In the genomic region with DNA sequence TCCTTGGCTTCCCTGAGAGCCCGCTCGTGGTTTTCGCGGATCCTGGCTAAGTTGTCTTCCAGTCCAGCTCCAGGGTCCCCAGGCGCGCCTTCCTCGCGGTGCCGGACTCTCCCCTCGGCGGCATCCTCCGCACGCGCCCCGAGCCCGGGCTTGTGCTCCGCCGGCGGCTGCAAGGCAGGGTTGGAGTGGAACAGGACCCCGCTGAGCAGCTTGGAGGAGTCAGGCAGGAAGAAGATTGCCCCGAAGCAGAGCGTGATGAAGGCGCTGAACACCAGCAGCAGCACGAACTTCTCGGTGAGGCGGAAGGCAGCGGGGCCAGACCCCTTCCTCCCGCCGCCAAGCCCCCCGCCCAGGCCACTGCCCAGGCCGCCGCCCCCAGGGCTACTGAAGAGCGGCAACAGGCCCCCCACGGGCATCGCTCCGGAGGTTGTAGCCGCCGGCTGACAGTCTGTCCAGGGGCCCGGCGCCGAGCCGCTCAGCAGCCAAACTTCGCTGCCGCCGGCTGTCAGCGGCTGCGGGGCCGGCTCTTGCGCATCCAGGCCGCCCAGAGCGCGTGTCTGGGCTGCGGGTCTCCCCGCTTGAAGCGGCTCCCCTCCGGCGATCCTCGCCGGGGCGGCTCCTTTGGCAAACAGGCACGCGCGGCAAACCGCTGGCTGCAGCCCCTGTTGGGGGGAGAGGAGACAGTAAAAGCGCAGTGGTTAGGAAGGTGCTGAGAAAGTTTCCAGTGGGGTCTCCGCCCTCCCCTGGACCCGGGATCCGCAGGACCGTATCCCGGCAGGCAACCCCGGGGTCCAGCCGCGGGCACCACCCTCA, we compare ENCODE assay signal across 8 mouse cellular contexts. TPM values are rescaled to one million over a fixed set of nuclear protein-coding genes. Genes with fewer than 3 reads are reported as not detected.
DNase-seq lines count a peak whose midpoint lies in the region; ATAC-seq and TF ChIP-seq lines count a peak whose summit lies in the region.

No protein-coding gene starts in this region.

- H3K27me3 ChIP-seq in kidney, adult 2 months (replicated peaks; ENCODE audit: control insufficient read depth, insufficient read depth, low read length) = no peaks in the 10 kb centered on the region
- H3K27me3 ChIP-seq in forebrain, embryonic 11.5 days (ENCODE audit: control insufficient read depth, insufficient read depth, low read length) = peaks cover 8% of the 10 kb centered on the region; the same call in 1 of the 2 replicates
- H3K27me3 ChIP-seq in hindbrain, embryonic 11.5 days (ENCODE audit: control insufficient read depth, insufficient read depth, low read length) = peaks cover 3% of the 10 kb centered on the region; the same call in 1 of the 2 replicates
- H3K27me3 ChIP-seq in liver, embryonic 13.5 days = 0 out of 2 replicates have a peak, but pooled peaks cover 4% of the 10 kb centered on the region
- H3K27me3 ChIP-seq in neural tube, embryonic 12.5 days (replicated peaks) = no peaks in the 10 kb centered on the region
- no peaks in the 10 kb centered on the region for H3K27me3 ChIP-seq in thymus, adult 2 months (ENCODE audit: control insufficient read depth, insufficient read depth, low read length)

- H3K9ac ChIP-seq in forebrain, embryonic 11.5 days (ENCODE audit: low read length) = peak overlapping the region; percentile 56
- peak overlapping the region; percentile 44 for H3K9ac ChIP-seq in hindbrain, embryonic 11.5 days (ENCODE audit: low read depth, low read length)
- H3K9ac ChIP-seq in liver, embryonic 13.5 days = peak overlapping the region; percentile 99
- peak overlapping the region; percentile 65 for H3K9ac ChIP-seq in neural tube, embryonic 12.5 days

- peaks cover 12% of the 10 kb centered on the region; the same call in 1 of the 2 replicates for H3K4me1 ChIP-seq in kidney, adult 2 months (ENCODE audit: control insufficient read depth, insufficient read depth, low read length)
- H3K4me1 ChIP-seq in forebrain, embryonic 11.5 days (replicated peaks; ENCODE audit: control insufficient read depth, insufficient read depth, low read length) = no peaks in the 10 kb centered on the region
- 0 out of 2 replicates have a peak, but pooled peaks cover 2% of the 10 kb centered on the region for H3K4me1 ChIP-seq in hindbrain, embryonic 11.5 days (replicated peaks; ENCODE audit: control insufficient read depth, insufficient read depth, low read length)
- H3K4me1 ChIP-seq in liver, embryonic 13.5 days (replicated peaks) = peaks cover 51% of the 10 kb centered on the region
- H3K4me1 ChIP-seq in neural tube, embryonic 12.5 days = peaks cover 9% of the 10 kb centered on the region; the same call in 1 of the 2 replicates
- H3K4me1 ChIP-seq in thymus, adult 2 months (replicated peaks; ENCODE audit: control insufficient read depth, insufficient read depth, low read length) = peaks cover 20% of the 10 kb centered on the region

- H3K4me2 ChIP-seq in forebrain, embryonic 11.5 days (ENCODE audit: low read depth, low read length, severe bottlenecking) = peak overlapping the region; percentile 99
- peak overlapping the region; percentile 79 for H3K4me2 ChIP-seq in hindbrain, embryonic 11.5 days (replicated peaks; ENCODE audit: low read depth, low read length)
- peak overlapping the region; percentile 92 for H3K4me2 ChIP-seq in liver, embryonic 13.5 days
- peak overlapping the region; percentile 99 for H3K4me2 ChIP-seq in neural tube, embryonic 12.5 days (replicated peaks)

- peak; percentile 70 for ATAC-seq in forebrain, embryonic 11.5 days (replicated peaks; ENCODE audit: low FRiP score)
- ATAC-seq in hindbrain, embryonic 11.5 days (ENCODE audit: low FRiP score) = peak; percentile 73
- peak; percentile 16 for ATAC-seq in liver, embryonic 13.5 days (ENCODE audit: low read depth)
- ATAC-seq in neural tube, embryonic 12.5 days (ENCODE audit: low FRiP score, low read depth) = peak; percentile 78

- H3K9me3 ChIP-seq in forebrain, embryonic 11.5 days (ENCODE audit: control insufficient read depth, low read length) = no peaks in the 10 kb centered on the region
- no peaks in the 10 kb centered on the region for H3K9me3 ChIP-seq in hindbrain, embryonic 11.5 days (ENCODE audit: control insufficient read depth, low read length)
- H3K9me3 ChIP-seq in liver, embryonic 13.5 days (replicated peaks) = no peaks in the 10 kb centered on the region
- no peaks in the 10 kb centered on the region for H3K9me3 ChIP-seq in neural tube, embryonic 12.5 days

- peak; percentile 40 for DNase-seq in kidney, adult 2 months
- no peak for DNase-seq in kidney, adult 11 months
- DNase-seq in adrenal gland, postnatal 36 days = peak; percentile 37 to 61
- DNase-seq in forebrain, embryonic 11.5 days (ENCODE audit: low spot score) = peak; percentile 77
- peak; percentile 74 for DNase-seq in hindbrain, embryonic 11.5 days (ENCODE audit: low spot score)
- DNase-seq in liver, embryonic 13.5 days = peak; percentile 29
- peak; percentile 68 for DNase-seq in thymus, adult 2 months

- H3K27ac ChIP-seq in kidney, adult 2 months (ENCODE audit: insufficient read depth, low read depth, low read length) = peak overlapping the region; percentile 34
- no peak overlapping the region for H3K27ac ChIP-seq in forebrain, embryonic 11.5 days (ENCODE audit: low read depth, low read length)
- H3K27ac ChIP-seq in hindbrain, embryonic 11.5 days (ENCODE audit: low read depth, low read length) = no peak overlapping the region
- peak overlapping the region; percentile 83 for H3K27ac ChIP-seq in liver, embryonic 13.5 days
- no peak overlapping the region for H3K27ac ChIP-seq in neural tube, embryonic 12.5 days
- H3K27ac ChIP-seq in thymus, adult 2 months (ENCODE audit: control insufficient read depth, insufficient read depth, low read length) = peak overlapping the region; percentile 54

- no peaks in the 10 kb centered on the region for H3K36me3 ChIP-seq in kidney, adult 2 months (ENCODE audit: control insufficient read depth, insufficient read depth, low read length)
- no peaks in the 10 kb centered on the region for H3K36me3 ChIP-seq in forebrain, embryonic 11.5 days (ENCODE audit: control insufficient read depth, insufficient read depth, low read length)
- H3K36me3 ChIP-seq in hindbrain, embryonic 11.5 days (ENCODE audit: control insufficient read depth, insufficient read depth, low read length) = no peaks in the 10 kb centered on the region
- peaks cover 17% of the 10 kb centered on the region for H3K36me3 ChIP-seq in liver, embryonic 13.5 days
- H3K36me3 ChIP-seq in neural tube, embryonic 12.5 days = no peaks in the 10 kb centered on the region
- H3K36me3 ChIP-seq in thymus, adult 2 months (ENCODE audit: control insufficient read depth, insufficient read depth, low read length) = peaks cover 4% of the 10 kb centered on the region; the same call in 1 of the 2 replicates

- under 1% methylated on average over 73 of the region's 73 CpGs for WGBS in kidney, adult 2 months
- WGBS in forebrain, embryonic 11.5 days = 0% methylated on average over 69 of the region's 73 CpGs
- WGBS in hindbrain, embryonic 11.5 days = under 1% methylated on average over 62 of the region's 73 CpGs
- WGBS in liver, embryonic 13.5 days (ENCODE audit: insufficient replicate concordance) = under 1% methylated on average over 72 of the region's 73 CpGs
- under 1% methylated on average over 73 of the region's 73 CpGs for WGBS in neural tube, embryonic 12.5 days
- WGBS in thymus, adult 2 months = under 1% methylated on average over 73 of the region's 73 CpGs

- no peak for TF ChIP-seq CTCF in kidney, adult 2 months (conservative IDR thresholded peaks at IDR 0.05; ENCODE audit: insufficient read depth, insufficient read length, low read depth, low read length)
- no peak for TF ChIP-seq CTCF in thymus, adult 2 months (IDR thresholded peaks at IDR 0.05; ENCODE audit: borderline replicate concordance, control insufficient read depth, extremely low read depth, insufficient read depth, low read length, poor library complexity)

- H3K4me3 ChIP-seq in kidney, adult 2 months (ENCODE audit: insufficient read depth, low read depth, low read length) = peak overlapping the region; percentile 80
- H3K4me3 ChIP-seq in forebrain, embryonic 11.5 days (ENCODE audit: low read depth, low read length) = peak overlapping the region; percentile 66
- peak overlapping the region; percentile 70 for H3K4me3 ChIP-seq in hindbrain, embryonic 11.5 days (ENCODE audit: low read depth, low read length)
- H3K4me3 ChIP-seq in liver, embryonic 13.5 days (replicated peaks) = peak overlapping the region; percentile 99
- peak overlapping the region; percentile 76 for H3K4me3 ChIP-seq in neural tube, embryonic 12.5 days
- H3K4me3 ChIP-seq in thymus, adult 2 months (ENCODE audit: control insufficient read depth, insufficient read depth, low read length) = peak overlapping the region; percentile 82

- TF ChIP-seq POLR2A in kidney, adult 2 months (IDR thresholded peaks at IDR 0.05; ENCODE audit: low read depth, low read length) = no peak
- no peak for TF ChIP-seq POLR2A in thymus, adult 2 months (IDR thresholded peaks at IDR 0.05; ENCODE audit: control insufficient read depth, extremely low read depth, insufficient read depth, low read length, poor library complexity)

RNA-seq across cellular contexts. Expression of a gene that starts 1.6 kb away (rescaled TPM):
- polyA plus RNA-seq in kidney, adult 2 months (2012; rRNA removed) = 30.5 and 33.4 TPM in 2 replicates
- total RNA-seq in adrenal gland, postnatal 36 days (2021) = 100 to 1,000 TPM in 1 of 2 experiments, 10 to 100 TPM in 1; 28.4 to 160 TPM
- polyA plus RNA-seq in forebrain, embryonic 11.5 days (2014; fragmentation: Nextera tagmentation; extraction: Ambion mirVana) = 1.7 and 2.1 TPM in 2 replicates
- polyA plus RNA-seq in hindbrain, embryonic 11.5 days (2014; fragmentation: Nextera tagmentation; extraction: Ambion mirVana) = 3.0 and 3.3 TPM in 2 replicates
- polyA plus RNA-seq in liver, embryonic 13.5 days (2015; fragmentation: Nextera tagmentation; extraction: Ambion mirVana) = 8.2 and 11.2 TPM in 2 replicates
- 3.3 and 4.5 TPM in 2 replicates for polyA plus RNA-seq in neural tube, embryonic 12.5 days (2016; fragmentation: Nextera tagmentation; extraction: Ambion mirVana)
- polyA plus RNA-seq in thymus, adult 2 months (2012; rRNA removed) = 26.5 and 30.1 TPM in 2 replicates

Comparison
In these comparisons a context has a peak if more than half of its experiments do, and no peak if none do; other contexts are left out.
1. H3K27ac ChIP-seq: peak in kidney, adult 2 months (single experiment), liver, embryonic 13.5 days (single experiment) and thymus, adult 2 months (single experiment); none in forebrain, embryonic 11.5 days (single experiment), hindbrain, embryonic 11.5 days (single experiment) and neural tube, embryonic 12.5 days (single experiment).
2. ATAC-seq: peak in every context shown above with its lines; median percentile 78 in neural tube, embryonic 12.5 days; 73 in hindbrain, embryonic 11.5 days; 70 in forebrain, embryonic 11.5 days; 16 in liver, embryonic 13.5 days.
3. H3K9ac ChIP-seq: peak in every context shown above with its lines; median percentile 99 in liver, embryonic 13.5 days; 65 in neural tube, embryonic 12.5 days; 56 in forebrain, embryonic 11.5 days; 44 in hindbrain, embryonic 11.5 days.
4. Peak in every context shown above with its lines, with median percentiles within 50 percentile points of each other: H3K4me3 ChIP-seq and H3K4me2 ChIP-seq.